Comparison of ENCODE assay signal across 17 mouse cellular contexts in the genomic region with DNA sequence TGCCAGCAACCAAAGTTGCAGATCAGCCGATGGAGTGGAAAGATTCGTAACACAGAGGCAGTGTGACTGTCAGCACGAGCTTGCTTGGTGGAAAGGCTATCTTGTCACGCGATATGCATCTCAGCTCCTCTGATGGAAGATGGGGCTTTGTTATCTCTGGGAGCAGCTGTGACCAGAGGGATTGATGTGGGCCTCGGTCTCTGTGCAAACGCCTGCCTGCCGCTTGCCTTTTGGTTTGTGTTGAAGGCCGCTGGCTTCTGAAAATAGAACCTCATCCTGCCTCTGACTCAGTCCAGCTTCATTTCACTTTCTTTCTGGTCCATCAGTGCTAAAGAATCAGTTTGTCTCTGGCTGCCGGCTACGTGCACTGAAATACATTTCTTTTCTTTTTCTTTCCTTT. TPM values are rescaled to one million over a fixed set of nuclear protein-coding genes. Genes with fewer than 3 reads are reported as not detected.
DNase-seq lines count a peak whose midpoint lies in the region; ATAC-seq and TF ChIP-seq lines count a peak whose summit lies in the region.
"Had no signal": no experiment of that assay in that cellular context is flagged by ENCODE, and none has a peak within 500 bp of the region (broad histone marks: within the 10 kb centered on the region; RNA-seq: fewer than 3 reads in every experiment).

No protein-coding gene starts in this region.

- no peaks in the 10 kb centered on the region for H3K36me3 ChIP-seq in heart, adult 2 months (ENCODE audit: control insufficient read depth, insufficient read depth, low read length)
- H3K36me3 ChIP-seq in midbrain, embryonic 10.5 days, result no peaks in the 10 kb centered on the region
- H3K36me3 ChIP-seq in midbrain, embryonic 11.5 days (ENCODE audit: control insufficient read depth, insufficient read depth, low read length), result no peaks in the 10 kb centered on the region
- H3K36me3 ChIP-seq: limb, embryonic 15.5 days had no signal

- no peaks in the 10 kb centered on the region for H3K27me3 ChIP-seq in heart, adult 2 months (ENCODE audit: control insufficient read depth, insufficient read depth, low read length)
- H3K27me3 ChIP-seq in midbrain, embryonic 10.5 days (ENCODE audit: low read depth, poor library complexity, severe bottlenecking), result no peaks in the 10 kb centered on the region
- no peaks in the 10 kb centered on the region for H3K27me3 ChIP-seq in midbrain, embryonic 11.5 days (ENCODE audit: control insufficient read depth, insufficient read depth, low read length)
- H3K27me3 ChIP-seq: limb, embryonic 15.5 days had no signal

- peak overlapping the region; percentile 17; the same call in 1 of the 2 replicates for H3K27ac ChIP-seq in heart, adult 2 months
- peak overlapping the region; percentile 30; the same call in 1 of the 2 replicates for H3K27ac ChIP-seq in midbrain, embryonic 10.5 days (replicated peaks)
- no peak overlapping the region for H3K27ac ChIP-seq in midbrain, embryonic 11.5 days (ENCODE audit: low read depth, low read length)
- H3K27ac ChIP-seq: limb, embryonic 15.5 days had no signal

- H3K79me2 ChIP-seq in heart, adult 2 months (replicated peaks; ENCODE audit: control insufficient read depth, insufficient read depth, low read length), result no peaks in the 10 kb centered on the region

- no peak overlapping the region for H3K4me3 ChIP-seq in heart, adult 2 months
- H3K4me3 ChIP-seq in midbrain, embryonic 10.5 days, result no peak overlapping the region
- no peak overlapping the region for H3K4me3 ChIP-seq in midbrain, embryonic 11.5 days (ENCODE audit: low read depth, low read length)
- H3K4me3 ChIP-seq: limb, embryonic 15.5 days had no signal

- H3K4me1 ChIP-seq in heart, adult 2 months (ENCODE audit: control insufficient read depth, insufficient read depth, low read length), result peaks cover 3% of the 10 kb centered on the region; the same call in 1 of the 2 replicates
- H3K4me1 ChIP-seq in midbrain, embryonic 10.5 days, result no peaks in the 10 kb centered on the region
- no peaks in the 10 kb centered on the region for H3K4me1 ChIP-seq in midbrain, embryonic 11.5 days (ENCODE audit: control insufficient read depth, insufficient read depth, low read length)
- H3K4me1 ChIP-seq: limb, embryonic 15.5 days had no signal

- WGBS in heart, adult 2 months, result 50% methylated on average over 11 of the region's 11 CpGs
- WGBS in midbrain, embryonic 10.5 days, result 61% methylated on average over 11 of the region's 11 CpGs
- 61% methylated on average over 11 of the region's 11 CpGs for WGBS in midbrain, embryonic 11.5 days

- no peak overlapping the region for H3K4me2 ChIP-seq in midbrain, embryonic 11.5 days
- H3K4me2 ChIP-seq: limb, embryonic 15.5 days had no signal

- TF ChIP-seq POLR2A in heart, adult 2 months (IDR thresholded peaks at IDR 0.05; ENCODE audit: insufficient read depth, low read depth, low read length), result no peak

- no peak for DNase-seq in heart, adult 2 months
- DNase-seq in heart, postnatal 36 days, result no peak
- no peak for DNase-seq in midbrain, embryonic 10.5 days (ENCODE audit: low spot score)
- no peak for DNase-seq in midbrain, embryonic 11.5 days (ENCODE audit: low spot score, missing footprints)
- DNase-seq in retina, postnatal 1 day, result peak; percentile 41
- no peak for DNase-seq in right cerebral cortex, postnatal 25 days
- DNase-seq in kidney, adult 8-10 months, result no peak
- DNase-seq: embryo, embryonic 11 days; gastrocnemius, postnatal 25 days; thymus, postnatal 25 days had no signal

- no peak overlapping the region for H3K9ac ChIP-seq in heart, adult 2 months (ENCODE audit: low read depth, low read length)
- no peak overlapping the region for H3K9ac ChIP-seq in midbrain, embryonic 11.5 days (ENCODE audit: low read length)
- H3K9ac ChIP-seq: limb, embryonic 15.5 days had no signal

- TF ChIP-seq EP300 in heart, adult 2 months (IDR thresholded peaks at IDR 0.05; ENCODE audit: insufficient read depth, low read depth, low read length), result no peak

- intact Hi-C loops in heart, adult 2 months (cut with DNase I), result no loop called here
- intact Hi-C loops in heart, postnatal 36 days (cut with DNase I), result no loop called here

- TF ChIP-seq CTCF in heart, adult 2 months (IDR thresholded peaks at IDR 0.05), result no peak

- no peaks in the 10 kb centered on the region for H3K9me3 ChIP-seq in midbrain, embryonic 10.5 days (replicated peaks)
- no peaks in the 10 kb centered on the region for H3K9me3 ChIP-seq in midbrain, embryonic 11.5 days (ENCODE audit: control insufficient read depth, low read length)
- H3K9me3 ChIP-seq: limb, embryonic 15.5 days had no signal

- ATAC-seq in midbrain, embryonic 11.5 days (ENCODE audit: low FRiP score), result no peak
- ATAC-seq in common myeloid progenitor, adult 5-6 weeks (replicated peaks; ENCODE audit: low read depth, poor library complexity, severe bottlenecking), result peak; percentile 59
- ATAC-seq: intestine, postnatal 0 days had no signal

RNA-seq across cellular contexts. Expression of a gene that starts 13.6 kb away (rescaled TPM):
- 1 to 10 TPM; 1.9 to 2.1 TPM for total RNA-seq in heart, adult 2 months (2021)
- 1.0 and 1.1 TPM in 2 replicates for polyA plus RNA-seq in heart, adult 2 months (2012; rRNA removed)
- total RNA-seq in heart, postnatal 36 days (2021), result 1 to 10 TPM; 1.6 to 2.4 TPM
- 0.72 and 1.5 TPM in 2 replicates for polyA plus RNA-seq in midbrain, embryonic 10.5 days (2016; fragmentation: Nextera tagmentation; extraction: Ambion mirVana)
- 0.26 and 0.80 TPM in 2 replicates for polyA plus RNA-seq in midbrain, embryonic 11.5 days (2014; fragmentation: Nextera tagmentation; extraction: Ambion mirVana)
- total RNA-seq in common myeloid progenitor, adult 5-6 weeks (2017), result 1.7 and 4.2 TPM in 2 replicates
- total RNA-seq: neutrophil, adult 5-6 weeks had no signal

RNA-seq across cellular contexts. Expression of a gene that starts 47.9 kb away (rescaled TPM):
- not detected for total RNA-seq in heart, adult 2 months (2021)
- 0.09 and 0.16 TPM in 2 replicates for polyA plus RNA-seq in heart, adult 2 months (2012; rRNA removed)
- not detected for total RNA-seq in heart, postnatal 36 days (2021)
- polyA plus RNA-seq in midbrain, embryonic 10.5 days (2016; fragmentation: Nextera tagmentation; extraction: Ambion mirVana), result not detected in 2 replicates
- not detected in 2 replicates for polyA plus RNA-seq in midbrain, embryonic 11.5 days (2014; fragmentation: Nextera tagmentation; extraction: Ambion mirVana)
- total RNA-seq in common myeloid progenitor, adult 5-6 weeks (2017), result 0.91 TPM in 1 of 2 replicates, not detected in the other
- total RNA-seq: gastrocnemius, postnatal 25 days; layer of hippocampus, postnatal 10 days had no signal
- polyA plus RNA-seq: C2C12; forebrain, embryonic 11.5 days; intestine, postnatal 0 days; limb, embryonic 15.5 days had no signal
